Mouse (Mus musculus) MEL (cell line): ENCODE results near the gene Ywhab. TPM values are rescaled to one million over a fixed set of nuclear protein-coding genes. Genes with fewer than 3 reads are reported as not detected.
A peak's percentile ranks its signal among the peaks of the same experiment; 100 is the strongest.

Source experiments
- DNase-seq: peaks from one replicate; pipeline ENCODE4 v3.0.0; 2011; ENCODE audit warnings: low read depth, low spot score
- H3K27ac ChIP-seq: 2 replicates; pipeline ENCODE4 v1.5.1; 2012; ENCODE audit warnings: low read depth, mild to moderate bottlenecking, control low read depth, low read length, moderate library complexity; ENCODE audit not compliant: control insufficient read depth
- H3K27me3 ChIP-seq, 2 experiments: fragments of 150-350 bp in 1 of 2; sonication (generic) in 1 of 2; 2 replicates each; pipeline ENCODE4 v1.6.1; 2012; ENCODE audit warnings: low read length in 2 of 2, mild to moderate bottlenecking in 2 of 2, improper control_type of control experiment in 1 of 2, moderate library complexity in 1 of 2; ENCODE audit not compliant: insufficient read depth in 2 of 2, control insufficient read depth in 1 of 2
- H3K36me3 ChIP-seq, 2 experiments: 2 replicates each; pipeline ENCODE4 v1.6.1; 2012 to 2014; ENCODE audit warnings: low read length in 2 of 2, improper control_type of control experiment in 1 of 2, inconsistent platforms in 1 of 2, mild to moderate bottlenecking in 1 of 2; ENCODE audit not compliant: insufficient read depth in 2 of 2, control insufficient read depth in 1 of 2
- H3K4me1 ChIP-seq, 2 experiments: fragments of 150-350 bp in 1 of 2; sonication (generic) in 1 of 2; 2 replicates each; pipeline ENCODE4 v1.6.1; 2012; ENCODE audit warnings: low read length in 2 of 2, improper control_type of control experiment in 1 of 2, mild to moderate bottlenecking in 1 of 2; ENCODE audit not compliant: insufficient read depth in 2 of 2, control insufficient read depth in 1 of 2
- H3K4me3 ChIP-seq, 2 experiments: fragments of 150-350 bp in 1 of 2; sonication (generic) in 1 of 2; 2 replicates each; pipeline ENCODE4 v1.5.1; 2012; ENCODE audit warnings: low read depth in 2 of 2, low read length in 2 of 2, mild to moderate bottlenecking in 2 of 2, moderate library complexity in 2 of 2, control low read depth in 1 of 2, improper control_type of control experiment in 1 of 2; ENCODE audit not compliant: control insufficient read depth in 1 of 2, insufficient read depth in 1 of 2
- H3K79me2 ChIP-seq: 2 replicates; pipeline ENCODE4 v1.6.1; 2012; ENCODE audit warnings: mild to moderate bottlenecking, low read length, moderate library complexity; ENCODE audit not compliant: control insufficient read depth, poor library complexity, insufficient read depth
- H3K9ac ChIP-seq: 2 replicates; pipeline ENCODE4 v1.6.1; 2012; ENCODE audit warnings: low read depth, mild to moderate bottlenecking, control low read depth, low read length, moderate library complexity; ENCODE audit not compliant: control insufficient read depth, poor library complexity, severe bottlenecking
- H3K9me3 ChIP-seq: fragments of 150-350 bp; sonication (generic); replicated peaks from 2 replicates; pipeline ENCODE4 v1.6.1; 2012; ENCODE audit warnings: mild to moderate bottlenecking, low read length, improper control_type of control experiment, moderate library complexity; ENCODE audit not compliant: insufficient read depth
- BHLHE40 ChIP-seq: IDR thresholded peaks from 2 replicates; pipeline ENCODE4 v1.6.1; 2012; ENCODE audit warnings: low read depth, mild to moderate bottlenecking, inconsistent platforms, low read length, improper control_type of control experiment, borderline replicate concordance
- CHD1 ChIP-seq: IDR thresholded peaks from 2 replicates; pipeline ENCODE4 v1.6.1; 2012; ENCODE audit warnings: low read depth, mild to moderate bottlenecking, inconsistent platforms, low read length, improper control_type of control experiment
- CHD2 ChIP-seq: IDR thresholded peaks from 2 replicates; pipeline ENCODE4 v1.6.1; 2011; ENCODE audit warnings: low read length, improper control_type of control experiment
- CTCF ChIP-seq, 3 experiments: IDR thresholded peaks in 2 of 3; conservative IDR thresholded peaks in 1 of 3; 2 replicates each; pipeline ENCODE4 v1.5.1; 2011 to 2012; ENCODE audit warnings: low read length in 3 of 3, low read depth in 2 of 3, mild to moderate bottlenecking in 2 of 3, improper control_type of control experiment in 1 of 3, inconsistent platforms in 1 of 3, mixed read lengths in 1 of 3, moderate library complexity in 1 of 3; ENCODE audit not compliant: control insufficient read depth in 1 of 3, insufficient read depth in 1 of 3, poor library complexity in 1 of 3, severe bottlenecking in 1 of 3
- E2F4 ChIP-seq: IDR thresholded peaks from 2 replicates; pipeline ENCODE4 v1.6.1; 2011; ENCODE audit warnings: low read depth, low read length, improper control_type of control experiment, borderline replicate concordance
- ELF1 ChIP-seq: IDR thresholded peaks from 2 replicates; pipeline ENCODE4 v1.6.1; 2014; ENCODE audit warnings: low read depth, mild to moderate bottlenecking, inconsistent platforms, low read length, improper control_type of control experiment, moderate library complexity
- EP300 ChIP-seq, 2 experiments: IDR thresholded peaks; 2 replicates each; pipeline ENCODE4 v1.6.1; 2011; ENCODE audit warnings: improper control_type of control experiment in 2 of 2, low read length in 2 of 2, low read depth in 1 of 2, mild to moderate bottlenecking in 1 of 2
- GABPA ChIP-seq: IDR thresholded peaks from 2 replicates; pipeline ENCODE4 v1.6.1; 2012; ENCODE audit warnings: low read depth, mild to moderate bottlenecking, inconsistent platforms, low read length, improper control_type of control experiment, moderate library complexity
- GATA1 ChIP-seq: IDR thresholded peaks from 2 replicates; pipeline ENCODE4 v1.6.1; 2011; ENCODE audit warnings: low read depth, low read length, improper control_type of control experiment
- HCFC1 ChIP-seq: IDR thresholded peaks from 2 replicates; pipeline ENCODE4 v1.6.1; 2012; ENCODE audit warnings: low read depth, mild to moderate bottlenecking, inconsistent platforms, low read length, improper control_type of control experiment, moderate library complexity
- JUND ChIP-seq: IDR thresholded peaks from 2 replicates; pipeline ENCODE4 v1.6.1; 2011; ENCODE audit warnings: low read depth, mild to moderate bottlenecking, improper control_type of control experiment, low read length
- KAT2A ChIP-seq: conservative IDR thresholded peaks from 2 replicates; pipeline ENCODE4 v1.6.1; 2012; ENCODE audit warnings: low read depth, low read length, improper control_type of control experiment, inconsistent platforms
- MAX ChIP-seq: IDR thresholded peaks from 2 replicates; pipeline ENCODE4 v1.6.1; 2011; ENCODE audit warnings: low read length, improper control_type of control experiment
- MAZ ChIP-seq: IDR thresholded peaks from 2 replicates; pipeline ENCODE4 v1.6.1; 2012; ENCODE audit warnings: low read depth, mild to moderate bottlenecking, inconsistent platforms, low read length, improper control_type of control experiment
- MEF2A ChIP-seq: IDR thresholded peaks from 2 replicates; pipeline ENCODE4 v1.6.1; 2014; ENCODE audit warnings: low read depth, mild to moderate bottlenecking, inconsistent platforms, low read length, improper control_type of control experiment; ENCODE audit not compliant: poor library complexity, insufficient replicate concordance, severe bottlenecking; ENCODE audit errors: extremely low read depth
- MXI1 ChIP-seq: IDR thresholded peaks from 2 replicates; pipeline ENCODE4 v1.6.1; 2011; ENCODE audit warnings: mild to moderate bottlenecking, low read depth, low read length, improper control_type of control experiment
- MYB ChIP-seq: IDR thresholded peaks from 2 replicates; pipeline ENCODE4 v1.6.1; 2011; ENCODE audit warnings: mild to moderate bottlenecking, low read depth, low read length, improper control_type of control experiment
- MYC ChIP-seq: IDR thresholded peaks from 2 replicates; pipeline ENCODE4 v1.6.1; 2011; ENCODE audit warnings: low read depth, mild to moderate bottlenecking, low read length, improper control_type of control experiment, moderate library complexity
- NELFE ChIP-seq: IDR thresholded peaks from 2 replicates; pipeline ENCODE4 v1.6.1; 2011; ENCODE audit warnings: low read depth, low read length, improper control_type of control experiment
- NRF1 ChIP-seq: IDR thresholded peaks from 2 replicates; pipeline ENCODE4 v1.6.1; 2014; ENCODE audit warnings: low read depth, mild to moderate bottlenecking, inconsistent platforms, low read length, improper control_type of control experiment, moderate library complexity; ENCODE audit not compliant: poor library complexity, insufficient read depth, severe bottlenecking
- POLR2A ChIP-seq, 2 experiments: IDR thresholded peaks; 2 replicates each; pipeline ENCODE4 v1.6.1; 2011 to 2012; ENCODE audit warnings: low read length in 2 of 2, mild to moderate bottlenecking in 2 of 2, control low read depth in 1 of 2, improper control_type of control experiment in 1 of 2, low read depth in 1 of 2, moderate library complexity in 1 of 2; ENCODE audit not compliant: control insufficient read depth in 1 of 2, insufficient read depth in 1 of 2, poor library complexity in 1 of 2
- POLR2AphosphoS2 ChIP-seq: IDR thresholded peaks from 2 replicates; pipeline ENCODE4 v1.6.1; 2011; ENCODE audit warnings: low read length, improper control_type of control experiment
- POLR2AphosphoS5 ChIP-seq: IDR thresholded peaks from 2 replicates; pipeline ENCODE4 v1.6.1; 2012; ENCODE audit warnings: low read depth, borderline replicate concordance, mild to moderate bottlenecking, inconsistent platforms, low read length, moderate library complexity, mixed read lengths
- RAD21 ChIP-seq: IDR thresholded peaks from 2 replicates; pipeline ENCODE4 v1.6.1; 2011; ENCODE audit warnings: mild to moderate bottlenecking, low read depth, low read length, improper control_type of control experiment
- RCOR1 ChIP-seq: IDR thresholded peaks from 2 replicates; pipeline ENCODE4 v1.6.1; 2012; ENCODE audit warnings: low read depth, mild to moderate bottlenecking, inconsistent platforms, low read length, improper control_type of control experiment
- SMC3 ChIP-seq: IDR thresholded peaks from 2 replicates; pipeline ENCODE4 v1.6.1; 2011; ENCODE audit warnings: low read depth, low read length, improper control_type of control experiment
- TAL1 ChIP-seq: IDR thresholded peaks from 2 replicates; pipeline ENCODE4 v1.6.1; 2012; ENCODE audit warnings: mild to moderate bottlenecking, inconsistent platforms, low read length, moderate library complexity, mixed read lengths
- TBP ChIP-seq: IDR thresholded peaks from 2 replicates; pipeline ENCODE4 v1.8.0; 2011; ENCODE audit warnings: low read depth, low read length, improper control_type of control experiment
- TCF12 ChIP-seq: IDR thresholded peaks from 2 replicates; pipeline ENCODE4 v1.6.1; 2014; ENCODE audit warnings: low read depth, mild to moderate bottlenecking, inconsistent platforms, low read length, improper control_type of control experiment, moderate library complexity
- UBTF ChIP-seq: IDR thresholded peaks from 2 replicates; pipeline ENCODE4 v1.6.1; 2012; ENCODE audit warnings: low read depth, mild to moderate bottlenecking, inconsistent platforms, low read length, improper control_type of control experiment, moderate library complexity, borderline replicate concordance; ENCODE audit not compliant: insufficient read depth
- USF1 ChIP-seq: IDR thresholded peaks from 2 replicates; pipeline ENCODE4 v1.6.1; 2014; ENCODE audit warnings: low read depth, mild to moderate bottlenecking, inconsistent platforms, low read length, improper control_type of control experiment, moderate library complexity
- USF2 ChIP-seq, 2 experiments: IDR thresholded peaks; 2 replicates each; pipeline ENCODE4 v1.6.1; 2011 to 2012; ENCODE audit warnings: improper control_type of control experiment in 2 of 2, low read length in 2 of 2, borderline replicate concordance in 1 of 2, inconsistent platforms in 1 of 2, low read depth in 1 of 2, mild to moderate bottlenecking in 1 of 2; ENCODE audit not compliant: insufficient read depth in 1 of 2
- ZC3H11A ChIP-seq: IDR thresholded peaks from 2 replicates; pipeline ENCODE4 v1.6.1; 2012; ENCODE audit warnings: low read depth, mild to moderate bottlenecking, inconsistent platforms, low read length, improper control_type of control experiment
- ZKSCAN1 ChIP-seq: IDR thresholded peaks from 2 replicates; pipeline ENCODE4 v1.6.1; 2012; ENCODE audit warnings: low read depth, mild to moderate bottlenecking, inconsistent platforms, low read length, improper control_type of control experiment, moderate library complexity
- ZMIZ1 ChIP-seq: IDR thresholded peaks from 2 replicates; pipeline ENCODE4 v1.6.1; 2012; ENCODE audit warnings: low read depth, mild to moderate bottlenecking, inconsistent platforms, low read length, improper control_type of control experiment, moderate library complexity
- polyA plus RNA-seq, 2 experiments: library from polyadenylated mRNA; stranded (reverse) in 1 of 2; unstranded in 1 of 2; fragments of >175 nt in 1 of 2; fragments of >200 nt in 1 of 2; gene quantifications; 2 replicates each; pipeline versions ENCODE4 v1.2.1 to v1.2.4; 2012; ENCODE audit warnings: low replicate concordance in 2 of 2, low read depth in 1 of 2; ENCODE audit not compliant: insufficient read length in 2 of 2, insufficient read depth in 1 of 2, missing spikeins in 1 of 2
- total RNA-seq: library from RNA; depleted of rRNA; stranded (reverse); fragments of 300-350 nt; gene quantifications from 2 replicates; pipeline ENCODE4 v1.2.3, GENCODE M21; 2012

Gene Ywhab
- total and polyA plus RNA-seq, 3 experiments = 71.4 to 717 (median 179) TPM

GRCm38 (mm10) chr2:163994977-163995862, 460 bp downstream of the Ywhab start:
- H3K27me3 ChIP-seq = no peaks in the 10 kb centered on the region
- peaks cover 44% of the 10 kb centered on the region for H3K79me2 ChIP-seq
- peaks cover 3 to 14% of the 10 kb centered on the region in 2 experiments for H3K4me1 ChIP-seq
- peak overlapping the region; percentile 83 for H3K27ac ChIP-seq
- peaks cover 12 to 29% of the 10 kb centered on the region in 2 experiments for H3K36me3 ChIP-seq
- peak overlapping the region; percentile 99 for H3K9ac ChIP-seq
- peak; percentile 99 for DNase-seq
- H3K9me3 ChIP-seq = no peaks in the 10 kb centered on the region
- H3K4me3 ChIP-seq = peak overlapping the region; percentile 96 to 98
- peak; percentile 50; the same call in 1 of the 2 replicates for TF ChIP-seq NELFE
- no peak for TF ChIP-seq CTCF (IDR thresholded peaks at IDR 0.05 in 2 of 3, conservative IDR thresholded peaks at IDR 0.05 in 1 of 3; ENCODE audit: control insufficient read depth in 1 of 3, insufficient read depth in 1 of 3, low read depth in 2 of 3, low read length in 3 of 3, poor library complexity in 1 of 3, severe bottlenecking in 1 of 3)
- TF ChIP-seq E2F4 = no peak
- peak; percentile 53 for TF ChIP-seq MXI1
- TF ChIP-seq ZC3H11A = no peak
- no peak for TF ChIP-seq CHD2
- TF ChIP-seq TBP = no peak
- TF ChIP-seq UBTF = 0 out of 2 replicates have a peak, but pooled peaks have one; percentile 74
- TF ChIP-seq BHLHE40 = no peak
- 0 out of 4 replicates have a peak, but pooled peaks of 1 of the 2 experiments have one; percentile 34 for TF ChIP-seq USF2 (IDR thresholded peaks at IDR 0.05; ENCODE audit: borderline replicate concordance in 1 of 2, insufficient read depth in 1 of 2, low read depth in 1 of 2, low read length in 2 of 2)
- TF ChIP-seq ELF1 = peak; percentile 78
- no peak for TF ChIP-seq GATA1
- no peak for TF ChIP-seq POLR2AphosphoS2
- no peak for TF ChIP-seq GABPA
- peak; percentile 30; the same call in 1 of the 2 replicates for TF ChIP-seq ZMIZ1
- peak; percentile 91 for TF ChIP-seq USF1
- no peak for TF ChIP-seq MYB
- TF ChIP-seq MAZ = no peak; the same call in none of the 2 replicates
- no peak for TF ChIP-seq POLR2AphosphoS5
- TF ChIP-seq TAL1 = no peak
- TF ChIP-seq MAX = no peak
- TF ChIP-seq EP300 (IDR thresholded peaks at IDR 0.05; ENCODE audit: low read depth in 1 of 2, low read length in 2 of 2) = no peak
- TF ChIP-seq SMC3 = no peak
- peak; percentile 35; the same call in 1 of the 2 replicates for TF ChIP-seq NRF1
- peak; percentile 45 to 75; a peak in 3 of 4 replicates for TF ChIP-seq POLR2A (IDR thresholded peaks at IDR 0.05; ENCODE audit: control insufficient read depth in 1 of 2, insufficient read depth in 1 of 2, low read depth in 1 of 2, low read length in 2 of 2, poor library complexity in 1 of 2)
- no peak for TF ChIP-seq JUND
- TF ChIP-seq MYC = no peak
- no peak for TF ChIP-seq TCF12
- TF ChIP-seq CHD1 = 0 out of 2 replicates have a peak, but pooled peaks have one; percentile 74
- no peak for TF ChIP-seq MEF2A
- TF ChIP-seq RCOR1 = no peak
- TF ChIP-seq ZKSCAN1 = no peak
- TF ChIP-seq KAT2A = no peak
- no peak for TF ChIP-seq RAD21
- TF ChIP-seq HCFC1 = peak; percentile 79
